Mouse (Mus musculus): ENCODE data around the gene Ppm1d.

Gene Ppm1d

GRCm38 (mm10) chr11:85310713-85311574, at the start of gene Ppm1d:
Gene Ppm1d, plus strand, starts transcription at chr11:85311244.
- DNase-seq, result peak; percentile 100

- DNase-seq, result no peak
Observed at GRCm38 (mm10) chr11:85264635-85265034, 46.4 kb upstream of the Ppm1d start.

GRCm38 (mm10) chr11:85267393-85267792, 43.7 kb upstream of the Ppm1d start:
- DNase-seq, result no peak

GRCm38 (mm10) chr11:85270631-85271030, 40.4 kb upstream of the Ppm1d start:
- DNase-seq, result peak; percentile 56 to 68

GRCm38 (mm10) chr11:85273299-85273698, 37.7 kb upstream of the Ppm1d start:
- DNase-seq, result peak; percentile 10 to 36

GRCm38 (mm10) chr11:85275151-85275550, 35.9 kb upstream of the Ppm1d start:
- no peak for DNase-seq

GRCm38 (mm10) chr11:85277609-85278008, 33.4 kb upstream of the Ppm1d start:
- no peak for DNase-seq

- no peak for DNase-seq
Observed at GRCm38 (mm10) chr11:85278175-85278574, 32.9 kb upstream of the Ppm1d start.

GRCm38 (mm10) chr11:85281219-85281878, 29.7 kb upstream of the Ppm1d start:
- no peak for DNase-seq

- DNase-seq, result no peak
Observed at GRCm38 (mm10) chr11:85297953-85298352, 13.1 kb upstream of the Ppm1d start.

- DNase-seq, result no peak
Observed at GRCm38 (mm10) chr11:85299880-85300279, 11.2 kb upstream of the Ppm1d start.

- no peak for DNase-seq
Observed at GRCm38 (mm10) chr11:85301161-85301560, 9.9 kb upstream of the Ppm1d start.

GRCm38 (mm10) chr11:85301836-85302235, 9.2 kb upstream of the Ppm1d start:
- no peak for DNase-seq

- DNase-seq, result no peak
Observed at GRCm38 (mm10) chr11:85306577-85307260, 4.3 kb upstream of the Ppm1d start.

- DNase-seq, result no peak
Observed at GRCm38 (mm10) chr11:85308799-85309198, 2.2 kb upstream of the Ppm1d start.

- DNase-seq, result no peak
Observed at GRCm38 (mm10) chr11:85310407-85310712, 684 bp upstream of the Ppm1d start.

- peak; percentile 74 to 79 for DNase-seq
Observed at GRCm38 (mm10) chr11:85311645-85312490, 824 bp downstream of the Ppm1d start.

- peak; percentile 86 to 94 for DNase-seq
Observed at GRCm38 (mm10) chr11:85312818-85313217, 1.8 kb downstream of the Ppm1d start.

- DNase-seq, result no peak
Observed at GRCm38 (mm10) chr11:85313361-85313760, 2.3 kb downstream of the Ppm1d start.

- no peak for DNase-seq
Observed at GRCm38 (mm10) chr11:85323567-85324330, 12.7 kb downstream of the Ppm1d start.

- DNase-seq, result peak; percentile 72 to 75
Observed at GRCm38 (mm10) chr11:85328717-85329116, 17.7 kb downstream of the Ppm1d start.
